Mouse (Mus musculus) heart, embryonic 12.5 days (tissue): Measurements from ENCODE around the gene Ncapd2. TPM values are rescaled to one million over a fixed set of nuclear protein-coding genes. Genes with fewer than 3 reads are reported as not detected.

ENCODE experiments used
- ATAC-seq: fragments of 200-750 bp; cut with Nextera tagmentation; 2 replicates; pipeline ENCODE4 v1.8.0; 2017; ENCODE audit warnings: moderate TSS enrichment, moderate library complexity; ENCODE audit not compliant: insufficient number of reproducible peaks, low FRiP score
- H3K27ac ChIP-seq: fragments of 300-500 bp; sonication (generic); 2 replicates; pipeline ENCODE4 v1.5.1; 2016; ENCODE audit warnings: mild to moderate bottlenecking, moderate library complexity; ENCODE audit not compliant: poor library complexity, severe bottlenecking
- H3K27me3 ChIP-seq: fragments of 300-500 bp; sonication (generic); replicated peaks from 2 replicates; pipeline ENCODE4 v1.6.1; 2016; ENCODE audit warnings: mild to moderate bottlenecking, moderate library complexity
- H3K36me3 ChIP-seq: fragments of 300-500 bp; sonication (generic); 2 replicates; pipeline ENCODE4 v1.6.1; 2016; ENCODE audit warnings: mild to moderate bottlenecking, moderate library complexity
- H3K4me1 ChIP-seq: fragments of 300-500 bp; sonication (generic); replicated peaks from 2 replicates; pipeline ENCODE4 v1.6.1; 2016; ENCODE audit warnings: mild to moderate bottlenecking
- H3K4me2 ChIP-seq: fragments of 300-500 bp; sonication (generic); 2 replicates; pipeline ENCODE4 v1.6.1; 2016; ENCODE audit warnings: mild to moderate bottlenecking, moderate library complexity
- H3K4me3 ChIP-seq: fragments of 300-500 bp; sonication (generic); 2 replicates; pipeline ENCODE4 v1.5.1; 2016; ENCODE audit warnings: mild to moderate bottlenecking
- H3K9ac ChIP-seq: fragments of 300-500 bp; sonication (generic); 2 replicates; pipeline ENCODE4 v1.6.1; 2016; ENCODE audit warnings: mild to moderate bottlenecking, moderate library complexity
- H3K9me3 ChIP-seq: fragments of 300-500 bp; sonication (generic); replicated peaks from 2 replicates; pipeline ENCODE4 v1.6.1; 2016; ENCODE audit warnings: mild to moderate bottlenecking, moderate library complexity
- WGBS: fragments of 180-500 bp; shearing (Covaris S2); methylation state at CpG from one replicate; pipeline ENCODE4 v1.1.7; 2016; 5-methylcytosine and 5-hydroxymethylcytosine counted together
- polyA plus RNA-seq: library from polyadenylated mRNA; unstranded; fragments of >200 nt; fragmentation: Nextera tagmentation; extraction: Ambion mirVana; gene quantifications from 2 replicates; pipeline ENCODE4 v1.2.1, GENCODE M21; 2016

Ncapd2 gene
- 99.0 and 112 TPM in 2 replicates for polyA plus RNA-seq

- H3K27ac ChIP-seq = peak within 1 kb of the TSS; percentile 100
- H3K9ac ChIP-seq = peak within 1 kb of the TSS; percentile 88
These were observed at the start of gene Ncapd2, which contains the start of gene Mrpl51 for GRCm38 (mm10) chr6:125191332-125192015. TSS of gene Ncapd2 (minus strand) at chr6:125191701. TSS of gene Mrpl51 (plus strand) at chr6:125191801.

GRCm38 (mm10) chr6:125240617-125241016, 49.1 kb upstream of the Ncapd2 start:
- ATAC-seq = no peak
- H3K4me2 ChIP-seq = no peak overlapping the region
- H3K9ac ChIP-seq = no peak overlapping the region
- no peak overlapping the region for H3K4me3 ChIP-seq
- no peaks in the 10 kb centered on the region for H3K9me3 ChIP-seq
- no peaks in the 10 kb centered on the region for H3K4me1 ChIP-seq
- no peaks in the 10 kb centered on the region for H3K27me3 ChIP-seq
- H3K27ac ChIP-seq = no peak overlapping the region
- no peaks in the 10 kb centered on the region for H3K36me3 ChIP-seq
- WGBS = 78% methylated on average over 5 of the region's 5 CpGs

More at GRCm38 (mm10) chr6:125191332-125192015, at the start of gene Ncapd2, which contains the start of gene Mrpl51:
- H3K4me2 ChIP-seq = peak within 1 kb of the TSS; percentile 81
- peaks cover 58% of the 10 kb centered on the region for H3K36me3 ChIP-seq
- H3K4me3 ChIP-seq = peak within 1 kb of the TSS; percentile 78
- H3K27me3 ChIP-seq = no peaks in the 10 kb centered on the region
- WGBS = under 1% methylated on average over 54 of the region's 54 CpGs
- H3K9me3 ChIP-seq = no peaks in the 10 kb centered on the region
- H3K4me1 ChIP-seq = peaks cover 15% of the 10 kb centered on the region
- peak; percentile 96 for ATAC-seq

DNA sequence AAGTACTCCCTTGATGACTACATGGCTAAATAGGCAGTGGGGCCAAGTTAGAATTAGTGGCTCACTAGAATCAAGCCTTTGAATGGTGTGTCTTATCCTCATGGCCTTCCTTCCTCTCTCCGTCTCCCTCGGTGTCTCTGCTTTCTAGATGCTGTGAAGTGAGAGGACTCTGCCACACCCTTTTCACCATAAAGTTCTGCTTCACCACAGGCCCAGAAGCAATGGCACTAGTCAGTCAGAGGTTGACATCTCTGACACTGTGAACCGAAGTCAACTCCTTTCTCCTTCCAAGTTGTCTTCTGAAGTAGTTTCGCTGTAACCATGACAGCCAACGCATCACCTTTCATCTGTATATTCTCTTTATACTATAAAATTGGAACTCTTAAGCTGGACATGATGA, 48.0 kb upstream of the Ncapd2 start:
- Histone ChIP-seq H3K27ac (no peak overlapping the region), H3K9me3 (no peaks in the 10 kb centered on the region), H3K4me1 (peaks cover 3% of the 10 kb centered on the region), H3K4me3 (no peak overlapping the region), H3K36me3 (no peaks in the 10 kb centered on the region), H3K4me2 (no peak overlapping the region), H3K27me3 (no peaks in the 10 kb centered on the region), H3K9ac (no peak overlapping the region)
- 91% methylated on average over 5 of the region's 5 CpGs for WGBS
- ATAC-seq = no peak

- no peak overlapping the region for H3K4me3 ChIP-seq
- no peak overlapping the region for H3K4me2 ChIP-seq
- 46% methylated on average over 6 of the region's 6 CpGs for WGBS
These were observed 46.9 kb upstream of the Ncapd2 start for GRCm38 (mm10) chr6:125238396-125238795.

DNA sequence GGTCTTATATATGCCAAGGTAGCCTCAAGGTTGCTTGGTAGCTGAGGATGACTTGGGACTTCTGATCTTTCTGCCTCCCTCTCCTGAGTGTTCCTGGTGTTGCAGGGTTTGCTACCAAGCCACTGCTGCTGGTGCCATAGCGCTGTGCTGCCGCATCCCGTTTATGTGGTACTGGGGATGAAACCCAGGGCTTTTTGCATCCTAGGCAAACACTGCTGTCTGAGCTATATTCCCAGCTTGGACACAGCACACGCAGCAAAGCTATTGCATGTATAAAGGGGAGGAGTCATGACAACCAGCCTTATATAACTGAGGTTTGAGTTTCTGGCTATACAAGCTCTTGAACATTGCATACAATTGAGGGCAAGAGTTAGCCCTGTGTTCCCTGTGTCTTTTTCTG, 45.9 kb upstream of the Ncapd2 start:
- Histone ChIP-seq H3K27me3 (no peaks in the 10 kb centered on the region), H3K4me2 (no peak overlapping the region), H3K27ac (no peak overlapping the region), H3K9me3 (no peaks in the 10 kb centered on the region), H3K4me1 (peaks cover 20% of the 10 kb centered on the region), H3K36me3 (no peaks in the 10 kb centered on the region), H3K4me3 (no peak overlapping the region), H3K9ac (no peak overlapping the region)
- no peak for ATAC-seq
- WGBS = 84% methylated on average over 4 of the region's 4 CpGs

More at GRCm38 (mm10) chr6:125238396-125238795, 46.9 kb upstream of the Ncapd2 start:
- Histone ChIP-seq H3K4me1 (peaks cover 15% of the 10 kb centered on the region), H3K9me3 (no peaks in the 10 kb centered on the region), H3K9ac (no peak overlapping the region), H3K27ac (no peak overlapping the region), H3K36me3 (no peaks in the 10 kb centered on the region), H3K27me3 (no peaks in the 10 kb centered on the region)
- no peak for ATAC-seq

DNA sequence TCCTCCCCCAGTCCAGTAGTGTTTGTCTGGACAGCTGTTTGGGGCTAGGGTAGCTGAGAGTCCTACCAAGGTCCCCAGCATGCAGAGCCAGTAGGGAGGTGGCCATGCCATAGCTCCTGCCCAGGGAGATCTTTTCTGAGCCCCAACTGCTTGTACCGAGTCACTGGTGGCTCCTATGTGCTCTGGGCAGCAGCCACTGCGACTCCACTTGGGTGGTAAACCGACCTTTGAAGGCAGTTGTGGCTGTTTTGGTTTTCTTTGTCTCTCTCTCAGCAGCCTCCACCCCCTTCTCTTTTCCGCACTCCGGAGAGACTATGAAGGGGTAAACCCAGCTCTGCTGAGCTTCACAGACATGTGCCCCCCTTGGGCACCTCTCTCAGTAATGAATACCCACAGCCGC, 45.3 kb upstream of the Ncapd2 start, which contains the start of gene Cd27:
Gene Cd27, minus strand, starts transcription at position 229 of the 400 bp plus-strand sequence.
- H3K27ac ChIP-seq = no peak within 1 kb of the TSS
- H3K4me3 ChIP-seq = no peak within 1 kb of the TSS

GRCm38 (mm10) chr6:125236341-125236740, 44.8 kb upstream of the Ncapd2 start:
- Histone ChIP-seq H3K36me3 (no peaks in the 10 kb centered on the region), H3K27me3 (no peaks in the 10 kb centered on the region), H3K4me2 (no peak overlapping the region), H3K9ac (no peak overlapping the region), H3K9me3 (no peaks in the 10 kb centered on the region), H3K4me3 (no peak overlapping the region), H3K27ac (no peak overlapping the region), H3K4me1 (peaks cover 27% of the 10 kb centered on the region)
- WGBS = 76% methylated on average over 6 of the region's 6 CpGs
- no peak for ATAC-seq

More for the DNA sequence above, 45.3 kb upstream of the Ncapd2 start, which contains the start of gene Cd27:
- peaks cover 25% of the 10 kb centered on the region for H3K4me1 ChIP-seq
- no peaks in the 10 kb centered on the region for H3K36me3 ChIP-seq
- 65% methylated on average over 6 of the region's 6 CpGs for WGBS
- H3K4me2 ChIP-seq = no peak within 1 kb of the TSS
- ATAC-seq = no peak
- no peaks in the 10 kb centered on the region for H3K9me3 ChIP-seq
- H3K9ac ChIP-seq = no peak within 1 kb of the TSS
- no peaks in the 10 kb centered on the region for H3K27me3 ChIP-seq

DNA sequence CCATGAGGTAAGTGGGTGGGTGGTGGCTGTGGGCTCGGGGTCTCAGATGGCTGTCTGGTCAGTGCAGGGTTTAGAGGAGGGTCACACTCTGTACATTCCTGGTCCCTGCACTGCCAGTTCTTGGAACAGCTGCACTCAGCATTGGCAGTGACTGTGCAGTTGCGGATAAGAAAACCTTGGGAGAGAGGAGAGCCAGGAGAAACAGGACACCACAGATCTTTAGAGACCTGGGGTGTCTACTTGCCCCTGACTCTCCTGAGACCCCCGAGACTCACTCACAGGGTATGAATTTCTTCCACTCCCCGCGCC, 43.0 kb upstream of the Ncapd2 start:
- peaks cover 31% of the 10 kb centered on the region for H3K4me1 ChIP-seq
- no peaks in the 10 kb centered on the region for H3K9me3 ChIP-seq
- 54% methylated on average over 5 of the region's 5 CpGs for WGBS
- no peaks in the 10 kb centered on the region for H3K27me3 ChIP-seq
- H3K36me3 ChIP-seq = no peaks in the 10 kb centered on the region
- ATAC-seq = no peak
- no peak overlapping the region for H3K4me3 ChIP-seq
- peak overlapping the region; percentile 15; the same call in 1 of the 2 replicates for H3K27ac ChIP-seq
- peak overlapping the region; percentile 3; the same call in 1 of the 2 replicates for H3K4me2 ChIP-seq
- peak overlapping the region; percentile 42; the same call in 1 of the 2 replicates for H3K9ac ChIP-seq

- Histone ChIP-seq H3K27ac (peak overlapping the region; percentile 15; the same call in 1 of the 2 replicates), H3K9ac (peak overlapping the region; percentile 42; the same call in 1 of the 2 replicates), H3K4me1 (peaks cover 31% of the 10 kb centered on the region), H3K27me3 (no peaks in the 10 kb centered on the region), H3K9me3 (no peaks in the 10 kb centered on the region), H3K4me2 (0 out of 2 replicates have a peak overlapping the region, but pooled peaks have one; percentile 3), H3K4me3 (no peak overlapping the region), H3K36me3 (no peaks in the 10 kb centered on the region)
- WGBS = 47% methylated on average over 7 of the region's 7 CpGs
- ATAC-seq = no peak
These were observed 42.5 kb upstream of the Ncapd2 start for GRCm38 (mm10) chr6:125233816-125234519.

- Histone ChIP-seq H3K27me3 (no peaks in the 10 kb centered on the region), H3K9me3 (no peaks in the 10 kb centered on the region), H3K27ac (0 out of 2 replicates have a peak overlapping the region, but pooled peaks have one; percentile 81), H3K4me3 (no peak overlapping the region), H3K4me2 (no peak overlapping the region), H3K9ac (no peak overlapping the region), H3K4me1 (peaks cover 31% of the 10 kb centered on the region), H3K36me3 (no peaks in the 10 kb centered on the region)
- 67% methylated on average over 6 of the region's 6 CpGs for WGBS
- no peak for ATAC-seq
These were observed 41.0 kb upstream of the Ncapd2 start for GRCm38 (mm10) chr6:125232516-125232915.

- peak; percentile 46; the same call in 1 of the 2 replicates for ATAC-seq
- Histone ChIP-seq H3K4me1 (peaks cover 31% of the 10 kb centered on the region), H3K9me3 (no peaks in the 10 kb centered on the region), H3K4me3 (peak overlapping the region; percentile 70), H3K36me3 (no peaks in the 10 kb centered on the region), H3K27ac (peak overlapping the region; percentile 81; the same call in 1 of the 2 replicates), H3K9ac (peak overlapping the region; percentile 86), H3K4me2 (peak overlapping the region; percentile 99), H3K27me3 (no peaks in the 10 kb centered on the region)
- WGBS = 44% methylated on average over 4 of the region's 4 CpGs
These were observed 40.5 kb upstream of the Ncapd2 start for GRCm38 (mm10) chr6:125232045-125232437.
